Mouse (Mus musculus) retina, embryonic 14.5 days (tissue): ENCODE measurements at regions not wholly inside any gene's neighbourhood (a gene's known extent, or its start where the extent isn't known, plus 50 kb on each side); places are given as distances from the start of the nearest gene placed in this dataset.

Experiments used
- DNase-seq: peaks from one replicate; pipeline ENCODE4 v3.0.0-alpha.2; 2015; ENCODE audit warnings: low spot score

DNA sequence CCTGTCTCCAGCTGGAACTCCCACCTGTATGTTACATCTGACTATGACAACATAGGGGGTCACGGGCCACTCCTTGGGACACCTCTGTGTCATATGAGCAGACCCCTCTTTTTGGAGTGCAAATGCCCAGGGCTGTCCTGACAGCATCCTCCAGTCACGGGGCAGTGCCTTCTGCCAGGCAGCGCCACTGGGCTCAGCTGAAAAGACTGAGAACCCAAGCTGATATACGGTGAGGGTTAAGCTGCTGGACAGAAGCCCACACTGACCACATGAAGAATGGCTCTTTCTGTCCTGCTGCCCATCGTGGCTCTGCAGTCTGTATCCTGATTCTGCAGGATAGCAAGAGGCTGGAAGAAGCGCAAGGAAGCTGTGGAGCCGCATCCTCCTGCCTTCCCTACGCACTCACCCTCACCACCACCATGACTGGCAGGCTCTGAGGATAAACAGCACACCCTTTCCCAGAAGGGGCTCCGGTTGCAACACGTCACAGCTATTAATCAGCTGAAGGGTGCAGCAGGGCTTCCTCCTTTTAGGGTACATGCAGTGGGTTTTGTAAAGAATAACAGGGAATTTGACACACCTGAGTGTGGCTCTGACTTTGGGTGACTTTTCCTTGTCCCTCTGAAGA lies 93.9 kb upstream of the Arntl start:
- DNase-seq: no peak

DNA sequence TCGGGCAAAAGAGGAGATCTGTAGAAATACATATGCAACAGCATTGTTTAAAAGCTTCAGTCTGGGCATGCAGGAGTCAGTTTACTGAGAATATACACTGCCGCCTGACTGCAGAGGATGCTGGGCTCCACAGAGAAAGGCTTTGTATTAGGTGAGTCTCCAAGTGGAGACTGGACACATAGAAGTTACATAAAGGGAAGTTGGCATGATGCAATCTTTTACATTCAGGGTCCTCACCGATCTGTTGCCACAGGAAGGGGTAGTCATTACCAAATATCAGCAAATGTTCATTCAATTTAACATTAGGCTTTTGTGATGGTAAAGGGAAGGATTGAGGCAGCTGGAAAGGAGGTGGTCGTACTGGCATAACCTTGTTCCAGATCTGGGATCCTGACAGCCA lies 89.7 kb upstream of the Arntl start:
- DNase-seq: no peak

DNA sequence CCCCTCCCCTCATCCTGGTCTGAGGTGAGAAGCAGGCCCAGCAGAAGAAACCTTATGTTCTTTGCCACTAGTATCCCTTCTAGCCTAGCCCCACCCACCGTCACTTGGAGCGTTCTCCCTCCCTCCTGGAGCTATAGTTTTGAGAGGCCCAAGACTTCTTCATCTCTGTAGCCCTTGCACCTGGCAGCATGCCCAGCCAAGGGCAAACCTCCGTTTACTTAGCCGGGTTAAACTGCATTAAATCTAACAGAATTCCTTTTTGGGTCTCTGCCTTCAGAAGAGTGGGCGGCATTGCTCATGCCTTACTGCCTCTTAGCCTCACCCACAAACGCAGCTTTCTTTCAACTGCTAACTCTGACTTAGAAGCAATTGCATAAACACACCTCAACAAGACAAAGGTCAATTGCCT lies 85.3 kb upstream of the Arntl start:
- no peak for DNase-seq

DNA sequence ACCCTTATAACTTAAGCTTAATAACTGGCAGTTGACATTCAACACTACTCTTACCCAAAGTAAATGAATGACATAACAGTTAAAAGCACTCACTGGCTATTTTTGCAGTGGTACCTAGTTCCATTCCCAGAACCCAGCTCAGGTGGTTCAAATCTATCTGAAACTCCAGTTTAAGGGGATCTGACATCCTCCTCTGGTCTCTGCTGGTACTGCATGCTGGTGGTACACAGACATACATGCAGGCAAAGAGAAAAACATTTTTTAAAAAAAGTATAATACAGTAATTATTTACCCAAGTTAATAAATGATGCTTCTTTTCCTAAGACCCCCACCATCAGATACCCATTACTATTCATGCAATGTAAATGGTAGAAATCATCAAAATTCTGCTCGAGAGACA lies 81.3 kb upstream of the Arntl start:
- DNase-seq: no peak

DNA sequence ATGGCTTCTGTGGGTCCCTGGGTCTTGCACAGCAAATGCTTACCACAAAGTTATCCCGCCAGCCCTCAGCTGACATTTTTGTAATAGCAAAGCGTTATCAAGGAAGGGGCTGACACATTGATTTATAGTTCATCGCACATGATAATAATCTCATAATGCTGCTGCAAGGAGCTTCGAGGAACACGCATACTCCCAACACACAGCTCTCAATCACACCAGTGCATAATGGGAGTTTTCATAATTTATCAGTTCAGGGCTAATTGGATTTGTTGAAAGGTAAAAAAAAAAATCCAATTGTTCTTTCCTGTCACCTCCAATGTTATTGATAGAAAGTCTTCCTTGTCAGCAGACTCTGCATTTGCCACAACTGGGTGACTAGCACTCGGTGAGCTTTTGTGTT lies 76.7 kb upstream of the Arntl start:
- DNase-seq: no peak

DNA sequence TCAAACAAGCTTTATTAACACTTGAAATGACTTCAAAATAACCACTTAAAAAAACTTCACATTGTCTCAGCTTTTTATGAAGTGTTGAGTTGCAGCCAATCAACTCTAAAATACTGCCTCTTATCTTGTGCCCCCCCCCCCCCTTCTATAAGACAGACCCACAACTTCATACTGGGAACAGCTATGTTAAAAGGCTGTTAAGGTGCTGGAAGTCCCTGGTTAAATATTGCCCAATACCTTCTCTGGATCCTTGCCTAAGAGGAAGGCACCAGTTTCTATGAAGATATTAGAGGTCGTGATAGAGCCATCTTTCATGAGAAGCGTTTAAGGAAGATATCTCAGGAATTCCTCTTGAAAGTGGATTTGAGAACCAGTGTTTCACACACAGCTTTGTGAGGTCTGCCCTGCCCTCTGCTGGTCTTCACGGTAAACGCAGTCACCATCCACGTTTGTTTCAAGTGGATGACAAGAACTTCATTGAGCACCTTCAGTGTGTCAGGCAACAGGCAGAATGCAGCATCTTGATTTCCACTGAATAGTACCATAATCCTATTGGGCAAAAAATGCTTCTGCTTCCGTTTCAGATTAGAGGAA lies 75.2 kb upstream of the Arntl start:
- peak; percentile 90 for DNase-seq

DNA sequence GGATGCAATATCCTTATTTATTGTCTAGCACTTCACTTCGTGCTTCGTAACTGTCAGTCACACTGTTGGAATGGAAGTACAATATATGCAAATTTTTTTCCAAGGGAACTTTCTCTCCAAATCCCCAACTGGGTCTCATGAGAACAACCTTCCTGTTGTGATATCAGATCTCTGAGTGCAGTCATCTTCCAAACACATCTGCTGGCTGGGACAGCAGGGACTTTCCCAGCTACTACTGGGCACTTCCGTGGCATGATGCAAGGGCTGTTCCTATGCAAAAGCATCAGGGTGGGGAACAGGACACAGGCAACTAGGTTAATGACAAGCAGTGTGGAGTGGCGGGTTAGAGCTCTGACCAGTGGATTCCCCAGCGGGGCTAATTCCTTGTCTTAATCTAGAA lies 73.4 kb upstream of the Arntl start:
- DNase-seq: no peak

DNA sequence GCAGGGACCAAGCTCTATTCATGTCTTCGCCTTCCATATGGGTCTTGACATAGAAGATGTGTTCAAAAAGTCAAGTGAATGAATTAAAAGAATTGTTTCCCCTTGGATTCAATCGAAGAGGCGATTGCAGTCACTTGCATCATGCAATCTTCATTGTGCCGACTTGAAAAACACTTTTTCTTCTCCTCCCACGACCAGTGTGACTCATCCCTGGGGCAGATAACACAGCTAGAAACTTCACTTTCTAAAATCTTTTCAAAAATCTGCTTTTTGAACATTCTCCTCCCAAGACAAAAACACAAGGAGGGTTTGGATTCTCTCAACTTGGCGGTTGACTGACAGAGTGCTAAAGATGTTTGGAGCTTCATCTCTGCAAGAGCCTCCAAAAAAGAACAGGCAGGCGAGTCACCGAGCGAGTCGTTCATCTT lies 67.2 kb upstream of the Arntl start:
- DNase-seq: no peak

DNA sequence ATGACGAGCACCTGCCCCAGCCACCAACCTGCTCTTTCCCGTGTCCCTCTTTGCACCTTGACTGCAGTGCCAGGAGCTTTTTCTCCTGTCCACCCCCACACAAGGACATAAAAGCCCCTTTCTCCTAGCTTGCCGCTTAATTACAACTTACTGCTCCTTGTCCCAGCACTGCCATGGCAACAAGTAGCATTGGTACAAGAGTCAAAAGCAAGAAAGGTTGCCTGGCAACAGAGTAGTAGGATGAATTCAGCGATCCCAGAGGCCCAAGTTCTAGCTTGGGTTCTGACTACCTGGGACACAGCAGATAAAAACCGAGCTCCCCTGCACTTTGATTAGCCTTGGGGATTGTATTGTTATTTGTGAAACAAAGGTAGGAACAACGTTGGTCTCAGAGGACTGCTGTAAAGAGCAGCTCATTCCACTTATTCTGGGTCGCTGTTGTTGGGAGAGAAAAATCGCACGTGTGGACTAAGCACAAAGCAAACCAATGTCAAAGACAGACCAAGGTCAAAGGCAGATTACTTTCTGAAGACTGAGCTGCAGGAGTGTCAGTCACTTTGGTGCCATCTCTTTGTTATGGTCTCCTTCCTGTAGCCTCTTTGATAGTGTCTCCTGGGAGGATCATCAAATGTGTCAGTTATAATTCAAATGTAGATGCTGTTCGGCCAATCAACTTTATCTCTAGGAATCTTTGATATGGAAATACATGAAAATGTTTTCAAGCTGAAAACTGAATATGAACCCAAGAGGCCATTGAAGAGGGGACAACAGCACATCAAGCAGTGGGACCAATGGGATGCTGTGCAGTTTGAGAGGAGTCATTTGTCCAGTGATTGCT lies 65.2 kb upstream of the Arntl start:
- DNase-seq: peak; percentile 35

DNA sequence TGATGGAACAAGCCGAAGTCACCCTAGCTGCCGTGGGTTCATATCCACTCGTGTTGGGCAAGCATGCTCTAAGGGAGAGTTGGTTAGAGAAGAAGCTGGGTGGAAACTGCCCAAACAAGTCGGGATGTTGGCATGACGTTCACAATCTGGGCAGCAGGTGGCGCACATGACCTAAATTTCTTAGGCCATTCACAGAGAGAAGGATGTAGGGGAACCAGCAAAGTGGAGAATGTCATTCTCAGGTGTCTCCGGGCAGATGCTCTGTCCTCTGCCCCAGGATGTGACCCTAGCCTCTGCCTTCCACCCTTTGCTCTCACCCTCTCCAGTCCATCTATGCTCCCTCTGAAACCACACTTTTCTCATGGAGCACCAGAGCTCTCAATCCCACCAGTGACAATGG lies 63.7 kb upstream of the Arntl start:
- peak; percentile 97 for DNase-seq

DNA sequence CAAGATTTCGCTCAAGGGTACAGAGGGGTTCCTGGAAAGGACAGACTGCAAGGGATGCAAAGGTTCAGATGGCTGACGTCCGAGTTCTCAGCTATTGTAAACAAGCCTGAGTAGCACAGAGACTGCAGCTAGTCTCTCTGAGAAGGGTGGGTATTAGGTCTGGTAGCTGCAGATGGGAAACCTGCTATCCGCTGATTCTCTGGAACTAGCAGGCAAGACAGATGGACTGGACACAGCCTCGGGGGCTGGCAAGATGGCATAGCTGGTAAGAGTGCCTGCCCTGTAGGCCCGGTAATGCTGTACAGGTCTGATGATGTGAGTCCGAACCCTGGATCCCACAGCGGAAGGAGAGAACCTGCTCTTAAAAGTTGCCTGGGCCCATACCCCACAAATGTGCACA lies 62.2 kb upstream of the Arntl start:
- no peak for DNase-seq

DNA sequence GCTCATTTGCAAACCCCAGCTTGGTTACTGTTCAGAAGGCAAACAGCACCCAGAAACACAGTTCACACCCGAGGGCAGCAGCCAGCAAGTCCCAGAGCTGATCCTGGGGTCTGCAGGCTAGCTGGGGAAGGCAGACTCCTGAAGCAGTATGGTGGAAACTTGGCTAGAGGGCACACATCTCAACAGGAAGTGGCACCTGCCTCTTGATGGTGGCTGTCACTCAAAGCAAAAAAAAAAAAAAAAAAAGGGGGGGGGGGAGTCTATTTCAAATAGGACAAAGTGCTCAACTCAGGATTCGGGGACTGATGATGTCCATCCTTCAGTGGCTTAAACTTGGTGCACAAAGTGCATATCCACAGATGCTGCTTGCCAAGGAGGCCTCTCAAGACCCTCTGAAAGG lies 61.2 kb upstream of the Arntl start:
- no peak for DNase-seq

DNA sequence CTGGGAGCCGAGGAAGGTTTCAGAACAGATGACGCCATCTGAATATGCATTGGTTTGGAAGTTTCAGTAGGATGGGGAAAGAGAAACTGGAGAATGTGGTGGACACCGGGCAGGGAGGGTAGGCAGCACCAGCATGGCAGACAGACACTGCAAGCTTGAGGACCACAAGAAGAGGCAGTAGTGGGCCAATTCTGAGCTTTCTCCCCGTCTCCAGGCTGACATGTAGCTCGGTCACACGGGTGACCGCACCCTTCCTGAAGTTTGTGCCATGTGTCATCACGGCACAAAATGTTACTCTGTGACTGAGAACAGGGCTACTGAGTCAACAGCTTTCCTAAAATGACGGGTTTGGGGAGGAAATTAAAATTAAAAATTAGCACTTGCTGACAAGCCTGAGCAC lies 60.7 kb upstream of the Arntl start:
- DNase-seq: no peak

DNA sequence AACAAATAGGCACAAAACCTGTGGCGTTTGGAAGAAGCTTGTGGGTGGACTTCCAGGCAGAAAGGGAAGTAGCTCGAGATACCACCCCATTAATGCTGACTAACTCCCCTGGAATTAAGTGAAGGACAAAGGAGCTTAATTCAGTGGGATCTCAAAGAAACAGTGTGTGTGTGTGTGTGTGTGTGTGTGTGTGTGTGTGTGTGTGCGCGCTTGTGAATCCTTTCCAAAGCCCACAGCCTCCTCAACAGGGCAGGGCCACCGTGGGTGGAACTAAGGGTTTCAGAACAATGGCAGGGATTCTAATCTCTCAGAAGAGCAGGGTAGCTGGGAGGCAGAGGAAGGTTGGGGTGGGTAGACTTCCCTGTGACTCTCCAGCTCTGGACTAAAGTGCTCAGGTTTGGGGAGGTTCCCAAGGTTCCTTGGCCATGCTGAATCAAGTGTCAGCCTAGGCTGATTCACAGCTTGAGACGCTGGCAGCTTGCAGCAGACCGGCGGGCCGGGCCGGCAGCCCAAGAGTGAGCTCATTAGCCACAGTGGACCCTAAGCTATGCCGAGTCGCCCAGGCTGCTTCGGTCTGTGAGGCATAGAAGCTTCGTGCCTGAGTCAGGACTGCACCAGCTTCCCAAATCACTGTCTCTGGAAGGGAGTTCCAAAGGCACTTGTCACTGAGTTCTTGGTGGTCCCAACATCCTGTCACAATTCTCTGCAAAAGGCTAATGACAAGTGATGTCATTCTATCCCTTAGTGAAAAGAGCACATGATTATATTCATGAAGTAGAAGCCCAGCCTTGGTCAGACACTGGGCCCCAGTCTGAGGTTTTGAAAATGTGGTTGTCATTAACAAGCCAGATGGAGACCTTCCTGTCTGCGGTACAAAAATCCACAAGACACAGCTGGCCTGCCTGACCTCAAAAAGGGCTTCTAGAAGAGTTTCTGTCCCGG lies 59.6 kb upstream of the Arntl start:
- peak; percentile 59 for DNase-seq

DNA sequence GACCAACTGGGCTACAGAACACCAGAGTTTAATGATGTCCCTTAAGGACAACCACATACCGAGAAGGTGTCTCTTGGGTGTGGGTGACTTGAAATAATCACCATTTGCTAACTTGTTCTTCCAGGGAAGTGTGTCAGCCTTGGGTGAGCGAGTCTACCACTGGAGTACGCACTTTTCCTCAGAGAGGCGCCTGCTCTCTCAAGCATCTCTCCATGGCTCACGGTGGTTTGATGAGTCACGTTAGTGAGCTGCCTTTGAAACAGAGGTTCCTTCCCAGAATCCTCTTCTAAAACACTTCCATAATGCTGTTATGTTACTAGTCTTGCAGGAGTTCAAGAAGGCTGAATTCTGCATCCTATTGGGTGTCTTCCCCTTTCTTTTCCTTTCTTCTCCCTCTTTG lies 58.6 kb upstream of the Arntl start:
- no peak for DNase-seq

DNA sequence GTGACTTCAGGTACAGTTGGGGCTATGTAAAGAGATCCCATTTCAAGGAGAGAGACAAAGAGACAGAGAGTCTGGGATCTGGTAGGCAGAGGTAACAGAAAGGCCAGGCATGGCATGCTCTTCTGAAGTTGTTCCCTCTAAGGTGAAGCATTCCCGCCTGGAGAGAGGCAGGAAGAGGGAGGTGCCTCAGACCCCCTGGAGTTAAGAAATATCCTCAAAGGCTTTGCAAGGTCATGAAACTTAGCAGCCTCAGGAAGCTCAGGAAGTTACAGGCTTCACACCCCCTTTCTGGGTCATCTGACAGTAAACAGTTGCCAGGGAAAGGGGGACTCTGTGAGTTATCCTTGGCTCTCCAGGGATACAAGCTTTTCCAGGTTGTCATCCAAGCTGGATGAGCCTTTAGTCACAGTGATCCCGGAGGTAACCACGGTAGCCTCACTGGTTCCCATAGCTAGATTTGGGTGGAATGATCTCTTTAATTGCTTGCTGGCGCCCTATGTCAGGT lies 57.2 kb upstream of the Arntl start:
- DNase-seq: no peak

DNA sequence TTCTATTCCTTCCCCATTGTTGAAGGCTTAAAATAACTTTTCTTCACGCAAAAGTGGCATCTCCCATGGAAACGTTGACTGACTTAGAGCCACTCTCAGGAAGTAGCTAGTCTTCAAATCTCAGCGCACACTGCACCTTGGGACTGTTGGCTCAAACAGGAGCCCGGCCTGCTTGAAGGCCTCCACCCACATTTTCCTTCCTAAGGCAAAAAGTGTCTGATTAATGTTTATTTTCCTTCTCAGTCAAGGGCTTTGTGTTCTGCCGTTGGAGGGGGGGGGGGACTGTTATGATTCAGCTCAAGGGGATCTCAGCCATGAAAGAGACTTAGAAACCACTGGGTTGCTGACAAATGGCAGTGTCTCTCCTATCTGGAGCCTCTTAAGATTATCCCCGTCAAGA lies 56.5 kb upstream of the Arntl start:
- DNase-seq: no peak

DNA sequence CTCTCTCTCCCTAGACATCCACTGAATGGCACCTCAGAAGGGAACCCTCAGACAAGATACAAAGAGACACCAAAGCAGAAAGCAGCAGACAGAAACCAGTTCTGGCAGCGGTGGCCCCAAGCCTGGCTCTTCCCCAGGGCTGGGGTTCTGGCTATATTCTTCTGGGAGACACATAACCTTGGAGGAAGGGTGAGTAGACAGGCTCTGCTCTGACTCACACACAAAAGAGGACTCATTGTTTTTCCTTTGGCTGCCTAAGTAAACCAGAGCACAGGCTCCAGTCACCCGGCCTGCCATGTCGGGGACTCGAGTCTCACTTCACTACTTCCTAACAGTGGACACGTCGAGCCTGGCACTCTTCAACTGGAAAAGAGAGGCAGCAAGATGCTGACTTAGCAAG lies 55.8 kb upstream of the Arntl start:
- DNase-seq: no peak

DNA sequence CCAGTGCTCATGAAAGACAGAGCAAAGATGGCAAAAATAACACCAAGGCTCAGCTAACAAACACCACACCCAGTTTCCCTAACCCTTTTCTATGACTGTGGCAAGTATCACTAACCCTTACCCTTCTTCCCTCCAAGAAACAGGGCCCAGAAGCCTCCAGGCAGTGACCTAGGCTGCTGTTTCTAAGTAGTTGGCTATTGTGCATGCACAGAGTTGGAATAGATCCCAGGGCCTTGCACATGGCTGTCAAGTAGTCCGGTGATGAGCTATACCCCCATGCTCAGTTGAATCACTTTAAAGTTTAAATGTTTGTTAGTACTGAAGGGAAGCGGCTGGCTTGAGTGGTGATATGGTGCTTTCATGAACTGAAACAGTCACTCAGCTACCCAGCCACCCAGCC lies 53.9 kb upstream of the Arntl start:
- no peak for DNase-seq

DNA sequence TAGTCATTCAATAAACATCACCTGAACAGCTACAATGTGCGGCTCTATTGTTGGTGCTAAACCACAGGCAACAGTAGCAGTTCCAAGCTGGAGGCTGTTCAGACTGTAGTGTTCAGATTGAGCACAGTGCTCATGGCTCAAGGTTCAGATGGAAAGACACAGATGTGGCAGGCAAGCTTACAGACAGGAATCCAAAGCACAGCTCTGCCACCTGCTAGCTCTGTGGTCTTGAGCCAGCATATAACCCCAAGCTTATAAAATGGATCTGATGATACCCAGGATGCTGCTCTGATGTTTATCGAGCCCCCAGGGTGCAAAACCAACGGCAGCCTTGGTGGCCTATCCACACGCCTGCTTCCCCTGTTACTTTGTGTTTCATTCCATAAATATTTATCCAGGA lies 53.2 kb upstream of the Arntl start:
- no peak for DNase-seq

DNA sequence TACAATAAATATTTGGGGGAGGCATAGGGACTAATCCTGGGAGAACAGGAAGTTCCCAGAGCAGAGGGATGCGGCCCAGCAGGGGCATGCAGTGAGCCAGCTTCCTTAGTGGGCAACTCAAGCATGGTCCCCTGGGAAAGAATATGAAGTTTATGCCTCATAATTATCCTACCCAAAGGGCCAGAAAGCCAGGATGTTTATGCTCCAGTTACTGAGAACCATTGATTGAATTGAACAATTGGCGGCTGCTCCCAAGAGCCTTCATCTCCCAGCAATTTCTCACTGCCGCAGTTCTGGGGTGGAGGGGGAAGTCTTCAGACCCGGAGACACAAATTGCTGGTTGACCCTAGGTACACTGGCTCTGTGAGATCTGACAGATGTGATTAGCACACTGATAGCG lies 50.9 kb upstream of the Arntl start:
- DNase-seq: peak; percentile 86
